Mouse (Mus musculus) stomach, postnatal 0 days (tissue): ENCODE measurements around the gene E330014E10Rik.
"Not testable (repeated sequence)": the region's sequence is repeated elsewhere in the genome, so short reads cannot be mapped to it uniquely, and the experiment has no call there.

Source experiments
- CTCF ChIP-seq: IDR thresholded peaks from 2 replicates; pipeline ENCODE4 v1.5.1; 2016; ENCODE audit warnings: antibody characterized with exemption, low read depth, mild to moderate bottlenecking, moderate library complexity
- EP300 ChIP-seq: optimal IDR thresholded peaks from 2 replicates; pipeline ENCODE3; 2016; ENCODE audit warnings: antibody characterized with exemption

- not testable (repeated sequence) for TF ChIP-seq CTCF, EP300
These were observed 39.7 kb upstream of the E330014E10Rik start, which contains the start of gene Gm7978 for GRCm38 (mm10) chr5:95736073-95736472.
